Mouse (Mus musculus): ENCODE results near the gene Kdm2b. TPM values are rescaled to one million over a fixed set of nuclear protein-coding genes. Genes with fewer than 3 reads are reported as not detected.

The Kdm2b gene
- total and polyA plus RNA-seq, 3 experiments, result 29.2 to 48.9 TPM; not detected in 1

DNA sequence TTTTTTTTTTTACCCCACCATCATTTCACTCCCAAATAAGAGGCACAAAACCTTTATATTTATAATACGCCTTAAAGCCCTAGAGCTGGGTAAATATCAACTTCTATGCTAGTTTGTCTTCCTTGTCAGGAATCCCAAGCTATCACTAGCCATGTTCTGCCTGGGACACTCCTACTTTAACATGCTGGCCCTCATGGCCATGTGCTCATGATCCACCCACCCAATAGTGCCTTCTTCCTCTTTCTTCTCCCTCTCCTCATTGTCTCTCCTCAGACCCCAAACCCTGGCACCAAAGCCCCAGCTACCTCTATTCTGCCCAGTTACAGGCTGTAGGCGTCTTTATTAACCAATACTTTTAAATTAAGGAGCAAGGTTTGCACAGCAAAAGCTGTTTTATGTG is 148.5 kb downstream of the Kdm2b start:
- H3K4me1 ChIP-seq (ENCODE audit: control insufficient read depth in 1 of 2, insufficient read depth in 2 of 2, low read length in 2 of 2), result peaks cover 0 to 6% of the 10 kb centered on the region in 2 experiments; a peak in 2 of 4 replicates
- TF ChIP-seq MEF2A (IDR thresholded peaks at IDR 0.05; ENCODE audit: extremely low read depth, insufficient replicate concordance, low read depth, low read length, poor library complexity, severe bottlenecking) (no peak), TCF12 (IDR thresholded peaks at IDR 0.05; ENCODE audit: low read depth, low read length) (no peak), GABPA (IDR thresholded peaks at IDR 0.05; ENCODE audit: low read depth, low read length) (no peak), ZNF384 (IDR thresholded peaks at IDR 0.05; ENCODE audit: low read depth, low read length) (no peak), TBP (IDR thresholded peaks at IDR 0.05; ENCODE audit: low read depth, low read length) (no peak), MYC (IDR thresholded peaks at IDR 0.05; ENCODE audit: low read depth, low read length) (peak; percentile 73; the same call in 1 of the 2 replicates), RAD21 (IDR thresholded peaks at IDR 0.05; ENCODE audit: low read depth, low read length) (no peak), MAX (IDR thresholded peaks at IDR 0.05; ENCODE audit: low read length) (peak; percentile 77), ZMIZ1 (IDR thresholded peaks at IDR 0.05; ENCODE audit: low read depth, low read length) (no peak), RCOR1 (IDR thresholded peaks at IDR 0.05; ENCODE audit: low read depth, low read length) (no peak), MYB (IDR thresholded peaks at IDR 0.05; ENCODE audit: low read depth, low read length) (no peak), MAFK (IDR thresholded peaks at IDR 0.05; ENCODE audit: borderline replicate concordance, low read depth, low read length) (no peak), HCFC1 (IDR thresholded peaks at IDR 0.05; ENCODE audit: low read depth, low read length) (no peak), USF2 (IDR thresholded peaks at IDR 0.05; ENCODE audit: borderline replicate concordance in 1 of 2, insufficient read depth in 1 of 2, low read depth in 1 of 2, low read length in 2 of 2) (no peak), NELFE (IDR thresholded peaks at IDR 0.05; ENCODE audit: low read depth, low read length) (no peak), MXI1 (IDR thresholded peaks at IDR 0.05; ENCODE audit: low read depth, low read length) (no peak), MAZ (IDR thresholded peaks at IDR 0.05; ENCODE audit: low read depth, low read length) (no peak)
- H3K9ac ChIP-seq (ENCODE audit: control insufficient read depth, low read depth, low read length, poor library complexity, severe bottlenecking), result no peak overlapping the region
- peaks cover 0 to 3% of the 10 kb centered on the region in 2 experiments; a peak in 2 of 4 replicates for H3K36me3 ChIP-seq (ENCODE audit: control insufficient read depth in 1 of 2, insufficient read depth in 2 of 2, low read length in 2 of 2)
- no peak overlapping the region for H3K4me3 ChIP-seq (ENCODE audit: control insufficient read depth in 1 of 2, insufficient read depth in 1 of 2, low read depth in 2 of 2, low read length in 2 of 2)
- no peak overlapping the region for H3K27ac ChIP-seq (ENCODE audit: control insufficient read depth, low read depth, low read length)
- no peaks in the 10 kb centered on the region for H3K9me3 ChIP-seq (replicated peaks; ENCODE audit: insufficient read depth, low read length)
- no peaks in the 10 kb centered on the region for H3K27me3 ChIP-seq (ENCODE audit: control insufficient read depth in 1 of 2, insufficient read depth in 2 of 2, low read length in 2 of 2)
- peak; percentile 34 for DNase-seq (ENCODE audit: low read depth, low spot score)
- H3K79me2 ChIP-seq (ENCODE audit: control insufficient read depth, insufficient read depth, low read length, poor library complexity), result no peaks in the 10 kb centered on the region

DNA sequence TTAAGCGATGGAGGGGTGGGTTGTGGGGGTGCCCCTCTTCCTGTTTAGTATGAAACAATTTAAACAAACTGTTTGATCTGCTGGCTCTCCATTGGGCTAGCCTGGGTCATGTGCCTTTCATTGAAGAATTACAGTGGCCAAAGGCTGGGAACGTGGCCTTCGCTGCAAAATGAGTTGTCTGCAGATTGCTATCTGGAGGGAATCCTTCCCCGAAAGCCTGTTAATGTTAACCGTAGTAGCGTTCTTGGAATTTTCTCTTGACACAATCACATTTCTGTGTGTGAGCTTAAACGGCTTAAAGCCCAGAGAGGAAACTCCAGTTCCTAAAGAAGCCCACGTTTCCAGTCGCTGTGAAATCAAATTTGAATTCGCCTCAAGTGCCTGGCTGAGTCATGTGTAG is 156.6 kb downstream of the Kdm2b start:
- no peaks in the 10 kb centered on the region for H3K79me2 ChIP-seq (ENCODE audit: control insufficient read depth, insufficient read depth, low read length, poor library complexity)
- no peaks in the 10 kb centered on the region for H3K36me3 ChIP-seq (ENCODE audit: control insufficient read depth in 1 of 2, insufficient read depth in 2 of 2, low read length in 2 of 2)
- no peaks in the 10 kb centered on the region for H3K27me3 ChIP-seq (ENCODE audit: control insufficient read depth in 1 of 2, insufficient read depth in 2 of 2, low read length in 2 of 2)
- no peaks in the 10 kb centered on the region for H3K4me1 ChIP-seq (ENCODE audit: control insufficient read depth in 1 of 2, insufficient read depth in 2 of 2, low read length in 2 of 2)
- no peak overlapping the region for H3K4me3 ChIP-seq (ENCODE audit: control insufficient read depth in 1 of 2, insufficient read depth in 1 of 2, low read depth in 2 of 2, low read length in 2 of 2)
- DNase-seq (ENCODE audit: low read depth, low spot score), result no peak
- TF ChIP-seq BHLHE40 (IDR thresholded peaks at IDR 0.05; ENCODE audit: borderline replicate concordance, low read depth, low read length), result no peak
- TF ChIP-seq NELFE (IDR thresholded peaks at IDR 0.05; ENCODE audit: low read depth, low read length), result no peak
- no peak for TF ChIP-seq TCF12 (IDR thresholded peaks at IDR 0.05; ENCODE audit: low read depth, low read length)
- TF ChIP-seq MXI1 (IDR thresholded peaks at IDR 0.05; ENCODE audit: low read depth, low read length), result no peak
- TF ChIP-seq MAFK (IDR thresholded peaks at IDR 0.05; ENCODE audit: borderline replicate concordance, low read depth, low read length), result no peak
- TF ChIP-seq CHD2 (IDR thresholded peaks at IDR 0.05; ENCODE audit: low read length), result no peak
- TF ChIP-seq CTCF (IDR thresholded peaks at IDR 0.05 in 2 of 3, conservative IDR thresholded peaks at IDR 0.05 in 1 of 3; ENCODE audit: control insufficient read depth in 1 of 3, insufficient read depth in 1 of 3, low read depth in 2 of 3, low read length in 3 of 3, poor library complexity in 1 of 3, severe bottlenecking in 1 of 3), result no peak
- TF ChIP-seq MYC (IDR thresholded peaks at IDR 0.05; ENCODE audit: low read depth, low read length), result no peak
- H3K9me3 ChIP-seq (replicated peaks; ENCODE audit: insufficient read depth, low read length), result no peaks in the 10 kb centered on the region
- H3K9ac ChIP-seq (ENCODE audit: control insufficient read depth, low read depth, low read length, poor library complexity, severe bottlenecking), result no peak overlapping the region
- H3K27ac ChIP-seq (ENCODE audit: control insufficient read depth, low read depth, low read length), result no peak overlapping the region

All from MEL (cell line).